Mouse (Mus musculus) cerebellum, adult 9-11 months (tissue): ENCODE measurements at regions not wholly inside any gene's neighbourhood (a gene's known extent, or its start where the extent isn't known, plus 50 kb on each side); places are given as distances from the start of the nearest gene placed in this dataset.
A peak's percentile ranks its signal among the peaks of the same experiment; 100 is the strongest.

Experiments used
- DNase-seq: peaks from one replicate; pipeline ENCODE4 v3.0.0; 2022

DNA sequence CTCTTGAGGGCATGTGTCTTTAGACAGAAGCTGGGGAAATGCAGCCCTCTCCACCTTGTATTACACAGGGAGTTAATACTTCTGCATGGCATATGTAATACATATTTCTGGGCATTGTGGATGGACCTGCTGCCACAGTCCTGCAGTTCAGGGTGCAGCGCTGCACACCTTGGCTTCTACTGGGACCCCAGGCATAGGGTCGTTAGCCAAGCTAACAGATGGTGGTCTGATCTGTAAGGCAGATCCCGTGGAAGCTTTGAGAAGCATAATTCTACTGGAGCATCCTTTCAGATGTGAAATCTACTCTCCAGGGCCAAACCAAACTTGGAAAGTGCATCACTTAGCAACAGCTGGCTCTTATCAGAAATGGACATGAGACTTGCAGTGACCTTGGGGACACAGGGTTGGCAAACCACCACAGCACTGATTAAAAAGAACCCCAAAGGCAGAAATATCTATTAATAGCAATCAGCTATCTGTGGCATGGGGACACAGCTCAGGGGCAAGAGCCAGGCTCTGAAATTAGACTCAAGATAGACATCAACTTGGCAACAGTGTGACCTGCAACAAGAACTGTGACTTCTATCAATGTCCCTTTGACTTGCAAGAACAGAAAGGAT is 155.0 kb downstream of the Drd1 start:
- no peak for DNase-seq

DNA sequence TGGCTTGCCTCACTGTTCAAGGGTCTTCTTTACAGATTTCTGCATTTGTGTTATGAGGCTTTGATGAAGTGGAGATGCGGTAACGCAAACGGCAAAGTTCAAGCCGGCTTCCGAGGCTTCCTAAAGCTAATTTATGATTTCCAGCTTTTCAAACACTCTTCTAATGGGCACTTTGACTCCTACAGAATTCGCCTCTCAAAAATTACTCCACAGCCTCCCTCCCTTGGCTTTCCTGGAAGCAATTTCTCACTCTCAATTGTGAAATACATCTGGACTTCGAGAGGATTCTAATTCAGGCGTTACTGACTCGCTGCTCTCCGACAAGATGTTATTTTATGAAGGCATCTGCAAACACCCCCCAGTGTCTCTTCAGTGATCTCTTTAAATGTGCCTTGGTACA is 157.2 kb downstream of the Drd1 start:
- DNase-seq = no peak

DNA sequence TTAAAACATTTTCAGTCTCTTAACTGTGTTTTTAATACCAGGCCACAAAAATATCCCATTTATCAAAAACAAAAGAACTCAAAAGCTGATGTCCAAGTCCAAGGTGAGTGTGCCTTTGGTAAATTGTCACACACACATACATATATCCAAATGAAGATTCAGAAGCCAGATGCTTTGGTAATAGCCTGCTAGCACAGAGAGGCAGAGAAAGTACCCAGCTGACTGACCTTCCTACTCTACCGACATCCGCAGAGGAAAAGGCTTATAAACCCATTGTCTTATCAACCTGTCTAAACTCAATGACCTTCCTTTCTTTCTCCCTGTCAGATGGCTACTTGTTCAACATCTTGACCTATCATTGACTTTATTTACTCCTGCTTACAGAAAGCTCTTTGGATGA is 158.3 kb downstream of the Drd1 start:
- DNase-seq = no peak

- no peak for DNase-seq
These were observed 167.1 kb downstream of the Drd1 start for GRCm38 (mm10) chr13:53888411-53888810.

DNA sequence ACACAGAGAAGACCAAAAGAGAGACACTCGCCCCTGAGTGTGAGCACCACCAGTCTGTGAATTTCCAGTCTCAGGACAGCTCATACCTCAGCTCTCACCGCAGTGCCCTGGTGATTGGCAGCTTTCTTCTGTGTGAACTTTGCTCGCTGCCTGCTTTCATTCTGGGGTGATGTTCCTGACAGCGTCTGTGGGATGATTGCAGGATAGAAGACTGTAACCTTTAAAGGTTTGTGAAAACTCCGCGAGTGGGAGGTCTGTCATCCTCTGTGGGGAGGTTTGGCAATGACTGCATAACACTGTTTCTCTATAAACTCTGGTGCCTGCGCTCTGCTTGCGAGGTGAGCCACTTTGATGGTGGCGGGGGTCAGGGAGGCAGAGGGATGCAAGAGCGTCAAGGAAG is 169.7 kb downstream of the Drd1 start:
- DNase-seq = no peak

DNA sequence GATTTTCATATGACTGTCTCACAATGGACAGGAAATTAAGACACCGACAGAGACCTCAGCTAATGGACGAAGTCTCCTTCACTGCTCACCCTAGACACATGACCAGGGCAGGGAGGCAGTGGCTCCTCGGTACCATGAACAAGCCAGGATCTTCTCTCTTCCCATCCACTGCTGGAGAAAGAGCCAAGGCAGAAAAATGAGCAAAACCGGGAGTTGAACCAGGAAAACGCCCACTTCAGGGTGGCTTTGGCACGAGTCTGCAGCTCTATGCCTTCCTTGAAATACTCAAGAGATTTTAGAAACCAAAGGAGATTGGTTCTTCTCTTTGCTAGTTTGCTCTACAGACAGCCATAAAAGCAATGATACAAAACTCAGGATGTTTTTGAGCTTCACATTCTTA is 172.3 kb downstream of the Drd1 start:
- DNase-seq = no peak

DNA sequence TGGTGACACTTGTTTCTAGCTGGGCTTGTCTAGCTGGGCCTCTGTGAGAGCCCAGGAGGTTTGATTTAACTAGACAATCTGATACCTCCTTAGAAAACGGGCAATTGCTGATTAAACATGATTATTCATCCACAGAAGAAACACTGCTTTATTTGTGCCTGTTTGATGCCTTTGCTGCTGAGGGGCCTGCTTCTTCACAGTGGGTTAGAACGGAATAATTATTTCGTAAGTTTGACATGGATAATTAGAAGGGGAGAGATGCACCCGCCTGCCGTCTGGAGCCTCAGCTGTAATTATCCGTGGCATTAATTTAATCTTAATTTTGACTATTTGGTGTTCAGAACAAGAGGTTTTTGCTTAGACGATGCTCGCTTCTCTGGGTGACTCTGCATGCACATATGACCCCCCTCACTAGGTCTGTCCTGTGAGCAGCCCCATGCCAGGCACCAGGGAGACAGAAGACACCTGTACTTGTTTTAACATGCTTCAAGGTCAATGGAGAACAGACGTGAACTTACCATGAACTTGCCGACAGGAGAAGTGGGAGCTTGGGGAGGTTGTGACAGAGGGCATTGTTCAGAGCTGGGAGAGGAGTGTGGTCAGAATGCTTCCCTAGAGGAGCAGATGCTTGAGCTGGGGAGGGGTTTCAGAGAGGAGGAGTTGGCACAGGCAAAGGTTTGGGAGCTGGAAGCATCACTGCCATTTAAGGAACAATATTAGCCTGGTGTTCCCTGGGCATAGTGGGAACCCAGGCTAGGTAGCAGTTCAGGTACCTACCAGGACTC is 174.8 kb downstream of the Drd1 start:
- no peak for DNase-seq

DNA sequence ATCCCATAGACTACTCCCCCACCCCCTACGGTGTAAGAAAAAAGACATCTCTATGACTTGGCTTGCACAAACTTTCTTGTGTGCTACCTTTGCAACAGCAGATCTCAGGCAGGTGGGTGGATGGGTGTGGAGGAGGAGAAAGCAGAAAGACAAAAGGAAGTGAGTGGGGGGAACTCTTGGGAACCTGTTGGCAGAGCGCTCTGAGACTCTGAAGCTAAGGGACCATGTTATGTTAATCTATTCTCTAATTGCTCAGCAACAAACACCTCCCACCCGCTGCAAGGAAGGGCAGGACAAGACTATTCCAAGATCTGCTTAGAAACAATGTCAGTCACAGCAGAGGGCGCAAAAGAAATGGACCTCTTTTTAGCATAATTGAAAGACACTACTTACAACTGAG is 180.0 kb downstream of the Drd1 start:
- DNase-seq = no peak

GRCm38 (mm10) chr13:53865323-53865722 is 190.2 kb downstream of the Drd1 start:
- no peak for DNase-seq

DNA sequence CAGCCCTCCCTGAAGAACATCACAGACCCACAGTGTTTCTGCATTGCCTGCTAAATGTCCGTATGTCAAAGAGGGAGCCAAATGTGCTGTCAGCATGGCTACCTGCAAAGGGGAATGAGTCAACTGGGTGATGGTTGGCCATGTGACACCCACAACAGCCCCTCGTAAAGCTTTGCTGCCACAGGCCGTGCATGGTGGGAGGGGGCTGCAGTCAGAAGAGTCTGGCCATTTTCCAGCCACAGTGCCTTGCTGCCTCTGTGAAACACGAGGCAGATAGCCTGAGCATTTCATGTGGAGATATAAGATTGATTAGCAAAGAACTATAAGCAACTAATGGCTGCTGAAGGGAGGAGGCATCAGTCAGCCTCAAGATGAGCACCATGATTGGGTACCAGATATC is 193.2 kb downstream of the Drd1 start:
- DNase-seq = no peak

GRCm38 (mm10) chr13:53854196-53854595 is 201.3 kb downstream of the Drd1 start:
- DNase-seq = no peak

GRCm38 (mm10) chr13:53850146-53850545 is 205.4 kb downstream of the Drd1 start:
- DNase-seq = no peak

DNA sequence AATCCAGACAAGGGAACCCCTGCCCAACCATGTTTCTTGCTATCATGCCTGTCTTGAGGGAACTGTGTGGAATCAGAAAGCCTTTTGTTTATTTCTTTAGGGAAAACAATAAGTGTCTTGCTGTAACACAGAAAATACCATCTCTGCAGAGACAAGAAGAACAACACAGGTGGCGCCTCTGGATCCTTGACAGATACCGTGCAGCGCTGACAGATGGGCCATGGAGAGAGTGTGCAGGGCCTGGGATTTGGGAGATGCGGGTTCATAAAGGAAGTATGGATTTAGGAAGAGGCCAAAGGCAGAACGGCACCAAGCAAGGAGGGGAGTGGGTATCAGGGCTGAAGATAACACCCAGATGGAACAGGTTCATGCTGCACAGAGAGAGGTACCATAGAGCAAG is 209.3 kb downstream of the Drd1 start:
- DNase-seq = peak; percentile 81

DNA sequence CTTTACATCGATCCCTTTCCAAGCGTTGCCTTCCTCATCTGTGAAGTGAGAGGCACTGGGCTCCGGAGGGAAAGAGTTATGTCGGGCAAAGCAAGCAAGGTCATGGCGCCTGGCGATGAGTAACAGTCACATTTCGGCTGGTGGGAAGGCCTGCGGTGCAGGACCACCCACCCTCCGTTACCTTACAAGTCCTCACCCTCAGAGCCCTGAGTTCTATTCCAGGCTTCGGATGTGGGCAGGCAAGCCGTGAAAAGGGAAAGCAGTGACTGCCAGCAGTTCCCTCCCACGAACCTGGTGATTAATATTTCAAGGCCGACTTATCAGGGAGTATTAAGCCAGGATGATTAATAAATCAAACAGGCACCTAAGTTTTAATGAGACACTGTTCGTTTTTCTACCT is 209.7 kb downstream of the Drd1 start:
- DNase-seq = peak; percentile 17

DNA sequence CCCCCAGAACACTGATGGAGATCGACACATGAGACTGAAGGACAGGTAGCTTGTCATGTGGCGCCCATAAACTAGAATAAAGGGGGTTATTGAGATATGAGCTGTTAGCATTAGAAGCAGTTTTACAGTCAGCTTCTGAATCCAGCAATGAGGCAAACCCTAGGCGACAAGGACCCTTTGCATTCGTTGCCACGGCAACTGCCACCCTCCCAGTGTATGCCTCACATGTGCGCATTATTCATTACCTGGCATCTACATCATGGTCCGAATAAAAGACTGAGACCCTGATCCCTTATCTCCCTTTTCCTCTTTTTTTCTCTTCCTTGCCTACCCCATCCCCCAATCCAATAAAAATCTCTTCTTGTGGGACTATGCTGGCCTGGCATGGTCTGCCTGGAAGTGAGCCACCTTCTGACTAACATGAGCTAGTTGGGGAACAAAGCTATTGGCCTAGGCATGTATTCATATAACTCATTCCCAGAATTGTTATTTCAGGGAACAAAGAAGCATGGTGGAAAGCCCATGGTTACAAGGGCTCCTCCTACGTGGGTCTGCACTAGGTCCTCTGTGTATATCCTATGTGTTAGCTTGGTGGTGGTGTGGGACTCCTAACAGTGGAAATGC is 229.4 kb downstream of the Drd1 start:
- no peak for DNase-seq

DNA sequence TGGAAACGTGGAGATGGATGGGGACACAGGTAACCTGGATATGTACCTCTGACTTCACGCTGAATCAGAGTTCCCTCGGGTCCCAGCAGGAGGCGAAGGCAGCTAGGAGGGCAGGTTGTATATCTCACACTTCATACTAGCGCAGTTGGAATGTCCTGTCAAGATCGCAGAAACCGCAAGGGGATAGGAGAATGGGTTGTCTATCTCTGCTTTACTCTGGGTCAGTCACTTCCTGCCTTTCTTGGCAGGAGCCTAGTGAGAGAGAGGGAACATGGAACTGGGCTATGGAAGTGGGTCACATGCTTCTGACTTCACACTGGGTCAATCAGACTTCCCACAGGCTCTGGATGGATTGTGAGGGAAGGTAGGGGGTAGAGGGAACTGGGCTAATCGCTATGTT is 233.4 kb downstream of the Drd1 start:
- DNase-seq = no peak

DNA sequence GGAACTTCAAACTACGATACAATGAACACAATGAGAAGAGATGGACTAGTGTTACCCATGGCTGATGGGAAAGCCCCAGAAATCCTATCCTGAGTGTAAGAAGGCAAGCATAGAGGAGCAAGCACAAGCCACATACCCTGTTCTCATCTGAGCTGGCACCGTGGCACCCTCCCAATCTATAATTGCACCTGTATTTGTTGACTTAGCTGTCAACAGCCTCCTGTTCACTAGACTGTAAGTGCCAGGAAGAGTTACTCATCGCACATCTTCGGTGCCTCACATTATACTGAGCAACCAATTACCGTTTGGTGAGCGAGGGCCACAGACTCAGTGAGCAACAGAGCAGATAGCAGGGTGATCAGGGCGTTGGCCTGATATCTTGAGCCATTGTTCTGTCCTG is 239.9 kb downstream of the Drd1 start:
- no peak for DNase-seq

- no peak for DNase-seq
These were observed 241.4 kb downstream of the Drd1 start for GRCm38 (mm10) chr13:53814088-53814487.

DNA sequence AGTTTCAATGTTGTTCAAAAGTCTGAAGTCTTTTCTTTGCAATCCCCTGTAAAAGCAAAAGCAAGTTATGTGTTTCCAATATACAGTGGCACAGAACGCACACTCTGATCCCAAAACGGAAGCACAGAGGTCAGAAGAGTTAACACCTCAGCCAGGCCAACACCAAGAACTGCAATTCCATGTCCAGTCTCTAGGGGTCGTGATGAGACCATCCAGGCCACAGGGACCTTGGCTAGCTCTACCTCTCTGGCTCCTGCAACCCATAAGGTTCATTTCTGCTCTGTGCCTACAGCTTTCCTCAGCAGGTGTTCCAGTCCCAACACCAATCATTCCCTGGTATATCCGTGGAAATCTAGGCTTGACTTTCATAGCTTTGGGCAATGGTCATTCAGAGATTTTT is 243.6 kb downstream of the Drd1 start:
- DNase-seq = peak; percentile 60

DNA sequence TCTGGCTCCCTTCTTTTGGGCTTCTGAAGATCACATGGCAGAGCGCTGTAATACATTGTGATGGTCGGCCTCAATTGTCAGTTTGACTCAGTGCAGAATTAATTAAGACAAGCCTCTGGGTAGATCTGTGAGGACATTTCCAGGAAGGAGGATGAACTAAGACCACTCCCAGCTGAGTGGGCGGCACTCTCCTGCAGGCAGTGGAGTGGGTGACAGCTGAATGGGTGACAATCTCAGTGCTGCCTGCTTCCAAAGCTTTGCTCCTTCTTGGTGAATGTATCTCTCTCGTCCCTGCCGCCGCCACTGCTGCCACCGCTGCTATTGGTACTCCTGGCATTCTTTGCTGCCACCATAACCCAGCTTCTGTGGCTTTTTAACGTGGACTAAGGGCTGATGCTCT is 244.4 kb downstream of the Drd1 start:
- no peak for DNase-seq

GRCm38 (mm10) chr13:53807791-53808525 is 247.5 kb downstream of the Drd1 start:
- no peak for DNase-seq

DNA sequence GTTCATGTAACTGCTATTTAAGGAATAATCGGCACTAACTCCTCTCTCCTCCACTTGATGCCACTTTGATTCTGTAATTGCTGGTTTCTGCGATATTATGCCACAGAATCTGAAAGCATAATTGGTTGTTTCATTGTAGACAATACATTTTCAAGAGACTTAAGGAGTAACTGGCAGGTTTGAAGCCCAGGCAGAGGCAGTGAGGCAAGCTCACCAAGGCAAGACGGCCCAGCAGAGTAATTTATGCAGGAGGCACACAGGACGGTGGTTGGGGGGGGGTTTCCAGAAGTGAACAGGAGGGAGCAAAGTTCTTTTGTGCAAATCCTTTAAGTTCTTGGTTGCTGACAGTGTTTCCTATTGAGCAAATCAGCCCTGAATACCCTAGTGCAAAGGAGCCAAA is 249.6 kb downstream of the Drd1 start:
- DNase-seq = no peak

GRCm38 (mm10) chr13:53800978-53801377 is 254.5 kb downstream of the Drd1 start:
- no peak for DNase-seq

DNA sequence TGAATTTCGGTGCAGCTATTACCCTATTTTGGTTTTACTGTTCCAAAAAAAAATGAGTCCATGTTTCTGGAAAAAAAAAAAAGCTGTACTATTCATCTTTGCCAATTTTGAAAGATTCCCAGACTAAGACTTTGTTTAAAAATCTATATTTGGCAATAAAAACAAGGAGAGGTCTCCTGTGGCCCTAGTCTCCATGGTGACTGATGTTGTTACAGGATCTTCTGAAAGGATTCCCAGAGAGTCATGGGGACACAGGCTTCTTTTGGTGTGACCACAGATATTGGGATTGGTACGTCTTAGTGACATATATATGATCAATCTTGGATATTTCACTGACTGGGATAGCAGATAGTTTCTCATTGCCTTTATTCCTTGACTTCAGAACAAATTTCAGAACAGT is 266.7 kb downstream of the Drd1 start:
- DNase-seq = no peak
